Mouse (Mus musculus) splenic B cell, adult 2 months (primary cell): ENCODE measurements around the gene Bcat1.

Source experiments
- DNase-seq: peaks from one replicate; pipeline ENCODE4 v3.0.0-alpha.2; 2011; ENCODE audit warnings: low read depth, low spot score
- H3K27me3 ChIP-seq: 2 replicates; pipeline ENCODE4 v1.6.1; 2012; ENCODE audit warnings: mild to moderate bottlenecking, low read length, moderate library complexity, mixed read lengths; ENCODE audit not compliant: control insufficient read depth, poor library complexity, insufficient read depth, severe bottlenecking
- H3K36me3 ChIP-seq: 2 replicates; pipeline ENCODE4 v1.6.1; 2012; ENCODE audit warnings: mild to moderate bottlenecking, low read length, moderate library complexity, mixed read lengths; ENCODE audit not compliant: control insufficient read depth, poor library complexity, insufficient read depth, severe bottlenecking

The Bcat1 gene

DNA sequence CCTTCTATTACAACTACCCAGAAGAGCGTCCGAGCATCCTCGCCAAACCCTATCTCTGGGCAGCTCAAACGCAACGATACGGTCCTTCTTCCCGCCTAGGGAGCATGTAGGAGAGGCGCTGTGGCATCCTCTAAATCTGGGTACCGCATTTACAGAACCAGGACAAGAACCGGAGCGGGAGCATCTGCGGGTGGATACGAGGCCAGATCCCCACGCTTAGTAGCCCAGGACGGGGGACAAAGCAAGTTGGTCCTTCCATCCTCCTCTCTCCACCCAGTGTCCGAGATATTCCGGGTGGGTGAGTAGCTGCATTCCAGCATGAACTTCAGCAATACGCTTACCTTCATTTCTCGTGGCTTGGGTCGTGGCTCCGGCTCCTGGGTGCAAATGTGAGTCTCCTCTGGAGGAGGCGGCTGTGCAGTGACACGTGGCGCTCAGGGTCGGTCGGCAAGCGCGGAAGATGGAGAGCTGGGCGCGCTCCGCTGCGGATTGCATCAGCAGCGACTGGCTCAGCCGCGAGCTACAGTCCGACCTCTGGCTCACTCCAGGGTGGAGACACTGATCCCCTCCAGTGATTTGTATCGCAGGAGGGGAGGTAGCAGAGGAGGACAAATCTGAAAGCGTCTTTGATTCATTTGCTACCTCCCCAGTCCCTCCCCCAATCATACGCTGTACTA is at the start of gene Bcat1:
Bcat1 (minus strand) TSS at position 637 of the 677 bp plus-strand sequence.
- no peaks in the 10 kb centered on the region for H3K27me3 ChIP-seq
- DNase-seq = peak; percentile 44
- no peaks in the 10 kb centered on the region for H3K36me3 ChIP-seq

DNA sequence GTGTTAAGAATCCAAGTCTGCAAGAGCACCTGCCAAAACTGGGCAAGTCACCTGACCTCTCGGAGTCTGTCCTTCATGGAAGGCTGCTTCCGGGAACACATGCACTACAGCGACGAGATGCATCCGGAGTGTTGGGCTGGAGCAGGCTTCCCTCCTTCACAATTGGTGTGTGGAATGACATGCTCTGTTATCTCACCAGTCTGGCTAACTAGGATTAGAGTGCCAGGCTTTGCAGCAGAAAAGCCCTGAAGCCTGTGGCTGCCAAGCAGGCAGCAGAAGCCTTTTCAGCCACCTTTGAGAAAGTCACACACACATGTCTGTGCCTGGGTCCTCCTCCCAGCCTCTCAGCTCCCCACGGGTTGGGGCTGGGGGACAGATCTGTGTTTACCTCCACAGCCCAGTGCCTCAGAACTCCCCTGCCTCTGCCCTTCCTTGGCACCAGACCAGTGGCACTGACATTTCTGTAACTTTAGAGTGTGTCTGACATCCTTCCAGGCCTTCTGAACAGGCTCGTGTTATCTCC is 49.7 kb upstream of the Bcat1 start:
- H3K27me3 ChIP-seq = no peaks in the 10 kb centered on the region
- H3K36me3 ChIP-seq = peaks cover 1% of the 10 kb centered on the region
- DNase-seq = no peak

DNA sequence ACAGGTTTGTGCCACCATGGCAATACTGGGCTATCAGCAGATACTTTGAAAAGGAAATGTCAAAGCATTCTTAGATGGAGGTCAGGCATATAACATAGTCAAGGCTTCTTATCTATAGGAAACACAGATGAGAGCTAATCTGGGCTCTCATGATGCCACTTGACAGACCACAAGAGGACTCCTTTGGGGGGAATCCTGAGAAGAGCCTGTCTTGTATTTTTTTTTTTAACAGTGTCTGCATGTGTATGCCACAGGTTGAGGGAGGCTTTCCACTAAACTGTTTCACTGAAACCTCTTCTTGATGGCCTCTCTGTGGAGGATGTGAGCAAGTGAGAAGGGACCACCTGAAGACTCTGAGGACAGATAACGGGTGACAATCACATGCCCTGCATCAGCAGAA is 48.6 kb upstream of the Bcat1 start:
- Histone ChIP-seq H3K36me3 (no peaks in the 10 kb centered on the region; the same call in none of the 2 replicates), H3K27me3 (no peaks in the 10 kb centered on the region)
- no peak for DNase-seq

DNA sequence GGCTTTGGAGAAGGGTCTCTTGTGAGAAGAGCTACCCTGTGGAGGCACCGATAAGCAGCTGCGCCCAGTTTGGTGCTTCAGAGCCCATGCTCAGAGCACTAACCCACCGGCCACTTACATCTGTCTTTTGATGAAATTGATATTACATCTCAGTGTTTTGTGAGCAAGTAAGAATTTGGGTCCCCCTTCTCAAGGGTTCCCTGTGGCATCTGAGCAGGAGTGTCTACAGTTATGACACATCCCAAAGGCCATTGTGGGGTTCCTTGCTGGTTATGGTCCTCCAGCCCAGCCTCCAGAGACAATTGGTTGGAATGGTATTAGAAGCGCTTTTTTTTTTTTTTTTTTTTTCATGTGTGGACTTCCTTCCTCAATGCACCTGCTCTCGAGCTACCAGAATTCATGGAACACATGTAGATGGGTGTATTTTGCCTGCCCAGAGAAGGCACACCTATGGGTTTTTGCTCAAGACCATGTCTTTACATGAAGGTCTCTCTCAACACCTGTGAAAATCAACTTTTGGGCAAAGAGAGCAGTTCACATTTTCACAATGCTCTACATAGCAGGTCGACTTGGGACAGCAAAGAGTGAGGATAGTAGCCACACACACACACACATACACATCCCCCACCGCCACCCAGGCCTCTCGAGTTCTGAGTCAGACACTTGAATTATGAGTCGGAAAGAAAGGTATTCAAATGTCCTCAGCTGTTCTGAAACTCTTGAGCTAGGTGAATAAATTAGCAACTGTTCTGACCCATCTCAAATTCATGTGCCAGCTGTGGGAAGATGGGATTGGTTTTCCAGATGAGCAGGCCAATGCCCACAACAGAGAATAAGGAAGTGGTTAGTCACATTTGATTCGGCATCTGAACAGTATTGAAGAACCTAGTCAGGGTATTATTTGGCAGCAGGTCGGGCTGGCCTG is 47.4 kb upstream of the Bcat1 start:
- DNase-seq = peak; percentile 77
- Histone ChIP-seq H3K27me3 (no peaks in the 10 kb centered on the region), H3K36me3 (no peaks in the 10 kb centered on the region; the same call in none of the 2 replicates)

DNA sequence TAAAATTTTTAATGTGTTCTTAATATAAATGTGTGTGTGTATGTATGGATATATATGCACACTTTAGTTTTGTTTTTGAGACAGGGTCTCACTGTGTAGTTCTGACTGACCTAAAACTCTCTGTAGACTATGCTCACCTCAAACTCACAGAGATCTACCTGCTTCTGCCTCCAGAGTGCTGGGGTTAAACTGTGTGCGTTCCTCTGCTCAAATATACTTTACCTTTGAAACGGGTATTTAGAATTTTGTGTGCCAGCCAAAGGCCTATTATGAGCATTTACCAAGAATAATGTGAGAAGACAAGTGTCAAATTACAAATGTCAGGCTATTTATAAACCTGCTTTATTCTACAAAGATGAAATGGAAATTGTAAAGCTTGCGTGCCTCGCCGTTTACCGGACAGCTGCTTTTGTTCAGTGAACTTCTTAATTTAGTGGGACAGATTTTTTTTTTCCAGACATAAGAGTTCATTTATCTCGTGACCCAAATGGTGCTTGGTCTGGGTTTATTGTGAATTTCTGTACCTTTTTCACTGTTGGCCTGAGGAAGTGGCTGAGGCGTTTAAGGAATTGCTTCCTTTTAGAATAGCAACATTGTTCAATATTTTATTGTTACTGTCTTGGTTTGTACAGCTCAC is 46.6 kb upstream of the Bcat1 start:
- H3K36me3 ChIP-seq = no peaks in the 10 kb centered on the region; the same call in none of the 2 replicates
- H3K27me3 ChIP-seq = no peaks in the 10 kb centered on the region
- DNase-seq = no peak

DNA sequence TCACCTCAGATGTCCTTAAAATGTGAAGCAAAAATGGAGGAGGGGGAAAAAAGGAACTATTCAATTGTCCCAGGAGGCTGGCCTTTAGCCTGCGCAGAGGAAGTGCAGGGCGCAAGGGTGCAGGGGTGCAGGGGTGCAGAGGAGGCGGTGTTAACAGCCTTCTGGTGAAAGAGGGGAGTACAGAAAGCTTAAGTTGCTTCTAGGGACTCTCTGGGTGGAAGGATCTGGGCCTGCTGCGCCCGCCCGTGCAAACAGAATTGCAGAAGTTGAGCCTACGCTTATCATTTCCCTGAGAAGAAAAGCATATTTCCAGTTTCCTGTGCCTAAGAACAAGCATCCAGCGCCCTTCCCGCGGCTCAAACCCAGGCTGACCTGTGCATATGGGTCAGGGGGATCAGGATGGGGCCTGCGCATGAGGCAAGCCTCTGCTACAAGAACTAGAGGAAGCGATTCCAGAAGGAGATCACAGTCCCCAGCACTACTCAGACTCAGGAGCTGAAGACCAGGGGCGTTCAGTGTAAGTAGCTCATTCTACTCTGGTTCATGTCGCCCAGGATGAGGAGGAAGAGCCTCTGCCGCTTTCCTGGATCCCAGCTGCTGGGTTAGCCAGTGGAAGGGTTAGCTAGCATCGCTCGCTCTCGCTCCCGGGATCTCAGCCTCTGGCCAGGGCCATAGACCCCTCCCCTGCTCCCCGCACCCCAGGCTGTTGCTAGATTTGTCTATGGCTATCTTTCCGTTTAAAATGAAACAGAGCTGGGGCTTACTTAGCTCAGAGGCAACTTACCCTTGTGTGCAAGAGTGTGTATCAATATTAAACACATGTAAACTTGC is 45.8 kb upstream of the Bcat1 start:
- no peaks in the 10 kb centered on the region for H3K27me3 ChIP-seq
- no peaks in the 10 kb centered on the region; the same call in 1 of the 2 replicates for H3K36me3 ChIP-seq
- peak; percentile 84 for DNase-seq

DNA sequence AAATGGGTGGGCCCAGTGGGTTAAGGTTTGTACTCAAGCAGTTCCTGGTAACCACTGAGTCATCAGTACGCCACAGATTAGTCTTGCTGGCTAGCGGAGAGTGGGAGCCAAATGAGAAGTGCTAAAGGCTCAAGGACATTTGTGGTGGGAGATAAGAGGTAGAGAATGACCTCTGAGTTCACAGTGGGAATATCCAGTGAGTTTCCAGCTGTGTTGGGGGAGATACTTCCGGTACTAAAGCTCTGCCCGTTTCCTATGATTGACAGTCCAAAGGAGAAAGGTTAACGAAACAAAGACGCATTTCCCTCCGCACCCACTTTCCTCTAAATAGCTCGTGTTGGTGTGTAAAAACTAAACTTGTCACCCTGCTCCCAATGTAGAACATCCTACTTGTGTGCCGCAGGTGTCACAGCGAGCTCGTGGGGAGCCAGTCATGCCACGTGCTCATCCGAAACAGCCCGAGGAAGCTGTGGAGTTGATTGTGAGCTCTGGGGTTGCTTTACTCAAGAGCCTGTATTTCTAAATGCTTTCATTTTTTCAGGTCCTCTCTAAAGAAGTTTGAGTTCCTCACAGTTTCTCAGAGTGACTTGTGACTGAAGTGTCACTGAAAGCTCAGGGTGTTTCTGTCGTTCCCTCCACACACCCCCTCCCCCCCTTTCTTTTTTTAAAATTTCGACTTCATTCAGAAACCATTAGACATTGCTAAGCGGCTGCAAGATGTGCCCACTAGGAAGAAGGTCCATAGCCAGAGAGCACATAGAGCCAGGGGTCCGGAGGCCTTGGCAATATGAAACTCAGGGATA is 45.0 kb upstream of the Bcat1 start:
- peak; percentile 68 for DNase-seq
- no peaks in the 10 kb centered on the region for H3K27me3 ChIP-seq
- H3K36me3 ChIP-seq = no peaks in the 10 kb centered on the region; the same call in 1 of the 2 replicates

DNA sequence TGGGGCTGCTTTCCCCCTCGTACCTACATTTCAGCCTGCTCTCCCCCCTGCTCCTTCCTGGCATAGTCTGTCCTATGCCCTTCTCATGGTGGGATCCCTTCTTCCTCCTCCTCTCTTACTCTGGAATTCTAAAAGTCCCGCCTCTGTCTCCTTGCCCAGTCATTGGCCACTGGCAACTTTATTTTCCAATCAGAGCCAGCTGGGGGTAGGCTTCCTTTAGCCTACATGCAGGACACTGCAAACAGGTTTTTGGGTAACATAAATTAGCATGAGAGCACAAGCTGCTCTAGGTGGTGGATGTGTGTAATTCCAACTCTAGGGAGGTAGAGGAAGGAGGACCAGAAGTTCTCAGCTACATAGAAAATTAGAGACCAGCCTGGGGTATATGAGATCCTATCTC is 44.1 kb upstream of the Bcat1 start:
- no peaks in the 10 kb centered on the region for H3K36me3 ChIP-seq
- no peak for DNase-seq
- no peaks in the 10 kb centered on the region for H3K27me3 ChIP-seq

DNA sequence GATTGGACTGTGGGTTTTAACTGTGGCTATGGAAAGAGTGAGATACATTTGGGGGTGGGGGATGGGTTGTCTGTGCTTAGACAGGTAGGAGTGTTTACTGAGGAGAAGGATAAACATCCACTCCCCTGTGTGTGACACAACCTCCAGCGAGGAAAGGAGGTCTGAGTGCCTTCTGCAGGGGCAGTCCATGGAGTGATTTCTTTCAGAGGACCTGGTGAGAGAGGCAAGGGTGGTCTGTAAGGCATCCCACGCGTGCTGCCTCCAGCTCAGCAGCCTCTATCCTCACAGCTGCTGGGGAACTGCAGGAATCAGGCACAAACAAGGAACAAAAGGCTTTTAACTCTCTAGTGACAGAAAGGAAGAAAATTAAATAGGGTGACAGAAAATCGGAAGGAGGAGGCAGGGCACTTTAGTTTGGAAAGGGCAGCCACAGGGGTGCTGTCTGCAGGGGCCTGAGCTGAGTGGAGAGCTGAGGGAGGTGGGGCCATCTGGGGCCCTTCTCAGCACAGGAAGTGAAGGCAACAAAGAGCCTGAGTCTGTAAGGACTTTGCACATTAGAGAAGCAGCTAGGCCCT is 40.2 kb upstream of the Bcat1 start:
- no peaks in the 10 kb centered on the region for H3K27me3 ChIP-seq
- H3K36me3 ChIP-seq = no peaks in the 10 kb centered on the region
- no peak for DNase-seq

DNA sequence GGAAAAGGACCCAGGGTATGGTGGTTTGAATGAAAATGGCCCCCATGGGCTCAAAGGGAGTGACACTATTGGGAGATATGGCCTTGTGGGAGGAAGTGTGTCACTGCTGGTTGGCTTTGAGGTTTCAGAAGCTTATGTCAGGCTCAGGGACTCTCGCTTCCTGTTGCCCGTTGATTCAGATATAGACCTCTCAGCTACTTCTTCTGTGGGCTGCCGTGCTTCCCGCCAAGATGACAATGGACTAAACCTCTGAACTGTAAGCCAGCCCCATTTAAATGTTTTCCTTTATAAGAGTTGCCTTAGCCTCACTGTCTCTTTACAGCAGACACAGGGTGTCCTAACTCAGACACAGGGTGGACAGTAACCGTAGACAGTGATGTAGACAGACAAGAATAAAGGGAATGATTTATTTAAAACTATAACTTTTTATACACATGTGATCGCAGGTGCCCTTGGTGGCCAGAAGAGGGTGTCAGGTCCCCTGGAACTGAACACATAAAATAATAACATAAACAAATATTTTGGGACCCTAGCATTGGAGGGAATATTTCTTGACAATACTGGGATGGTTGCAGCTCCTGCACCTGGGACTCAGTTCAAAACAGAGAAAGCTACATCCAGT is 39.6 kb upstream of the Bcat1 start, which contains the start of gene Lrmp:
Lrmp (plus strand) TSS at position 178 of the 622 bp plus-strand sequence.
- H3K36me3 ChIP-seq = no peaks in the 10 kb centered on the region
- DNase-seq = peak; percentile 84
- H3K27me3 ChIP-seq = no peaks in the 10 kb centered on the region

DNA sequence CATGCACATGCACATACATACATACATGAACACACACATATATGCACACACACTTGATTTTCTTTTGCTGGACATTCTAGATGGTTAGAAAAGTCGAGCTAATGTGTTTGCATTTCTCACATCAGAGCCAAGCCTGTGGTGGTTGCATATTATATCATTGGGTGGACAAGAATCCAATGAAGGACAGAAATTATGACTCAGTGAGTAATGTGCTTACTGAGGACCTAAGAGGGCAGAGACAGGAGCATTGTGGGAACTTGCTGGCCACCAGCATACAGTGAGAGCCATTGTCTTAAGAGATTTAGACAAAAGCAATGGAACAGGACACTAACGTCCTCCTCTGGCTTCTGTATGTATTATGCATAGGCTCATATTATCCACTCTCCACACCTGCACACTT is 38.6 kb upstream of the Bcat1 start:
- Histone ChIP-seq H3K27me3 (no peaks in the 10 kb centered on the region), H3K36me3 (no peaks in the 10 kb centered on the region)
- DNase-seq = no peak

DNA sequence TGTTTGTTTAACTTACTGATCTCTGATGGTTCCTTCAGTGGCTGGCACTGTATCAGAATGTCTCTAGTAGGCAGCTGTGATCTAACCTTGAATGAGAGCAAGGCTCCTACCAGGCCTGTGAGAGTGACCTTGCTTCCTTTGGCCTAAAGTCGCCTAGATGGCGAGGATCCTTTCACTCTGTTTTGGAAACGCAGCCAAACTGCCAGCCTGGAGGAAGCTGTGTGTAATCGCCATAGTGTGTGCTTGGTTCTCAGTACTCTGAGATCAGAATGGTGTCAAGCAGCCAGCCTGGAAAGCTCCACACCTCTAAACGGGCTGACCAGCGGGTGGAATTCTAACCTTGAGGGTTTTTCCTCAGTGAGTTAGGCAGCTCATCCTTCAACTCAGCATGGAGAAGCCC is 36.9 kb upstream of the Bcat1 start:
- Histone ChIP-seq H3K36me3 (no peaks in the 10 kb centered on the region), H3K27me3 (no peaks in the 10 kb centered on the region)
- no peak for DNase-seq

DNA sequence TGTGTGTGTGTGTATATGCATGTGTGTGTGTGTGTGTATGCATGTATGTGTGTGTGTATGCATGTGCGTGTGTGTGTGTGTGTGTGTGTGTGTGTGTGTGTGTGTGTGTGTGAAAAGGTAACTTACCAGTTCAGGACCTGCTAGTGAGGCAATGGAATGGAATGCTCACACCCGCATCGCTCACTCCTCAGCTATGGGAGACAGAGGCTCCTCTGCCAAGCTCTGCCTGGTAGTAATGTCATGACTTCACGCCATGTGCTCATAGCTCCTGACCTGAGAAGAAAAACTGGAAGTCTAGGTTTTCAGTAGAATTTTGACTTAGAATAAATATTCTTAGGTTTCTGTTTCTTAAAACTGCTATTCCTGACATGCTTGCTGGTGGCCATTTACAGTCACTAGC is 34.8 kb upstream of the Bcat1 start:
- Histone ChIP-seq H3K27me3 (no peaks in the 10 kb centered on the region), H3K36me3 (no peaks in the 10 kb centered on the region)
- DNase-seq = no peak
